Mouse (Mus musculus): ENCODE data around the gene Prkn. TPM values are rescaled to one million over a fixed set of nuclear protein-coding genes. Genes with fewer than 3 reads are reported as not detected.

Gene Prkn
- total RNA-seq, 2 experiments from 2014 or later, result 16.6 to 16.8 TPM

GRCm38 (mm10) chr17:11392622-11393294 lies 552.6 kb downstream of the Prkn start:
- no peak for DNase-seq (ENCODE audit: low spot score in 2 of 2)

- no peak for DNase-seq (ENCODE audit: low spot score in 2 of 2)
Measured at GRCm38 (mm10) chr17:11394607-11395006, 554.4 kb downstream of the Prkn start.

GRCm38 (mm10) chr17:11397678-11398077 lies 557.5 kb downstream of the Prkn start:
- no peak for DNase-seq (ENCODE audit: low spot score in 2 of 2)

GRCm38 (mm10) chr17:11402225-11402875 lies 562.2 kb downstream of the Prkn start:
- DNase-seq (ENCODE audit: low spot score in 2 of 2), result no peak

- no peak for DNase-seq (ENCODE audit: low spot score in 2 of 2)
Measured at GRCm38 (mm10) chr17:11411414-11411813, 571.2 kb downstream of the Prkn start.

GRCm38 (mm10) chr17:11413688-11414087 lies 573.5 kb downstream of the Prkn start:
- no peak for DNase-seq (ENCODE audit: low spot score in 2 of 2)

GRCm38 (mm10) chr17:11414288-11414687 lies 574.1 kb downstream of the Prkn start:
- no peak for DNase-seq (ENCODE audit: low spot score in 2 of 2)

GRCm38 (mm10) chr17:11417150-11417549 lies 577.0 kb downstream of the Prkn start:
- DNase-seq (ENCODE audit: low spot score in 2 of 2), result no peak

- DNase-seq (ENCODE audit: low spot score in 2 of 2), result peak; percentile 9 to 32
Measured at GRCm38 (mm10) chr17:11419484-11419883, 579.3 kb downstream of the Prkn start.

- DNase-seq (ENCODE audit: low spot score in 2 of 2), result peak in 1 of 2 experiments; percentile 7
Measured at GRCm38 (mm10) chr17:11420839-11421238, 580.7 kb downstream of the Prkn start.

GRCm38 (mm10) chr17:11421264-11421940 lies 581.2 kb downstream of the Prkn start:
- no peak for DNase-seq (ENCODE audit: low spot score in 2 of 2)

- no peak for DNase-seq (ENCODE audit: low spot score in 2 of 2)
Measured at GRCm38 (mm10) chr17:11431323-11431722, 591.1 kb downstream of the Prkn start.

GRCm38 (mm10) chr17:11432593-11432992 lies 592.4 kb downstream of the Prkn start:
- DNase-seq (ENCODE audit: low spot score in 2 of 2), result no peak

- no peak for DNase-seq (ENCODE audit: low spot score in 2 of 2)
Measured at GRCm38 (mm10) chr17:11462721-11463120, 622.5 kb downstream of the Prkn start.

- no peak for DNase-seq (ENCODE audit: low spot score in 2 of 2)
Measured at GRCm38 (mm10) chr17:11466095-11466494, 625.9 kb downstream of the Prkn start.

GRCm38 (mm10) chr17:11468624-11469023 lies 628.4 kb downstream of the Prkn start:
- DNase-seq (ENCODE audit: low spot score in 2 of 2), result no peak

GRCm38 (mm10) chr17:11483032-11483431 lies 642.8 kb downstream of the Prkn start:
- DNase-seq (ENCODE audit: low spot score in 2 of 2), result no peak

GRCm38 (mm10) chr17:11490051-11490450 lies 649.9 kb downstream of the Prkn start:
- DNase-seq (ENCODE audit: low spot score in 2 of 2), result no peak

- no peak for DNase-seq (ENCODE audit: low spot score in 2 of 2)
Measured at GRCm38 (mm10) chr17:11502556-11502955, 662.4 kb downstream of the Prkn start.

GRCm38 (mm10) chr17:11504496-11504895 lies 664.3 kb downstream of the Prkn start:
- no peak for DNase-seq (ENCODE audit: low spot score in 2 of 2)

GRCm38 (mm10) chr17:11507082-11507481 lies 666.9 kb downstream of the Prkn start:
- DNase-seq (ENCODE audit: low spot score in 2 of 2), result peak; percentile 42 to 57

GRCm38 (mm10) chr17:11510081-11510480 lies 669.9 kb downstream of the Prkn start:
- DNase-seq (ENCODE audit: low spot score in 2 of 2), result no peak

All from layer of hippocampus, adult 18-20 months (tissue).